ENCODE assay signal across 13 mouse cellular contexts in genomic region chr6:126712531-126712930, GRCm38 (mm10). TPM values are rescaled to one million over a fixed set of nuclear protein-coding genes. Genes with fewer than 3 reads are reported as not detected.
"Had no signal": no experiment of that assay in that cellular context is flagged by ENCODE, and none has a peak within 500 bp of the region (broad histone marks: within the 10 kb centered on the region; RNA-seq: fewer than 3 reads in every experiment).

No protein-coding gene starts in this region.

- H3K36me3 ChIP-seq: liver, embryonic 15.5 days; lung, embryonic 15.5 days; midbrain, embryonic 15.5 days had no signal

- DNase-seq: kidney, adult 2 months; kidney, postnatal 25 days; right cerebral cortex, postnatal 25 days; thymus, adult 18-20 months; thymus, postnatal 14 days had no signal

- H3K4me3 ChIP-seq: liver, embryonic 15.5 days; lung, embryonic 15.5 days; megakaryocyte, embryonic 14.5 days; midbrain, embryonic 15.5 days; neural tube, embryonic 13.5 days had no signal

- H3K4me1 ChIP-seq: liver, embryonic 15.5 days; lung, embryonic 15.5 days; megakaryocyte, embryonic 14.5 days; midbrain, embryonic 15.5 days; neural tube, embryonic 13.5 days had no signal

- H3K9me3 ChIP-seq: liver, embryonic 15.5 days; lung, embryonic 15.5 days; megakaryocyte, embryonic 14.5 days; midbrain, embryonic 15.5 days; neural tube, embryonic 13.5 days had no signal

- ATAC-seq: intestine, embryonic 16.5 days; midbrain, embryonic 15.5 days had no signal

- H3K27ac ChIP-seq: liver, embryonic 15.5 days; lung, embryonic 15.5 days; macrophage; midbrain, embryonic 15.5 days; neural tube, embryonic 13.5 days had no signal

- H3K27me3 ChIP-seq: liver, embryonic 15.5 days; lung, embryonic 15.5 days; midbrain, embryonic 15.5 days; neural tube, embryonic 13.5 days had no signal

RNA-seq across cellular contexts. Expression of gene Kcna6, which starts 27.9 kb away (rescaled TPM):
- total RNA-seq: monocyte, adult 5-6 weeks had no signal
- polyA plus RNA-seq: macrophage had no signal
